Mouse (Mus musculus) left cerebral cortex, postnatal 4 days (tissue): Measurements from ENCODE around the gene Sac3d1. TPM values are rescaled to one million over a fixed set of nuclear protein-coding genes. Genes with fewer than 3 reads are reported as not detected.
A peak's percentile ranks its signal among the peaks of the same experiment; 100 is the strongest.
"Not testable (repeated sequence)": the region's sequence is repeated elsewhere in the genome, so short reads cannot be mapped to it uniquely, and the experiment has no call there.

ENCODE experiments used
- DNase-seq: peaks from one replicate; pipeline ENCODE4 v3.0.0-alpha.2; 2022
- intact Hi-C: fragments of 180-260 bp; cut with DNase I; formaldehyde crosslinking; loops from one replicate; pipeline ENCODE4 v1.15.1; 2025
- total RNA-seq, 2 experiments: library from RNA; stranded (reverse); gene quantifications; 2 replicates each; pipeline ENCODE4 v1.2.3; 2021

Gene Sac3d1
- 10 to 100 TPM; 25.4 to 25.9 TPM for total RNA-seq

DNA sequence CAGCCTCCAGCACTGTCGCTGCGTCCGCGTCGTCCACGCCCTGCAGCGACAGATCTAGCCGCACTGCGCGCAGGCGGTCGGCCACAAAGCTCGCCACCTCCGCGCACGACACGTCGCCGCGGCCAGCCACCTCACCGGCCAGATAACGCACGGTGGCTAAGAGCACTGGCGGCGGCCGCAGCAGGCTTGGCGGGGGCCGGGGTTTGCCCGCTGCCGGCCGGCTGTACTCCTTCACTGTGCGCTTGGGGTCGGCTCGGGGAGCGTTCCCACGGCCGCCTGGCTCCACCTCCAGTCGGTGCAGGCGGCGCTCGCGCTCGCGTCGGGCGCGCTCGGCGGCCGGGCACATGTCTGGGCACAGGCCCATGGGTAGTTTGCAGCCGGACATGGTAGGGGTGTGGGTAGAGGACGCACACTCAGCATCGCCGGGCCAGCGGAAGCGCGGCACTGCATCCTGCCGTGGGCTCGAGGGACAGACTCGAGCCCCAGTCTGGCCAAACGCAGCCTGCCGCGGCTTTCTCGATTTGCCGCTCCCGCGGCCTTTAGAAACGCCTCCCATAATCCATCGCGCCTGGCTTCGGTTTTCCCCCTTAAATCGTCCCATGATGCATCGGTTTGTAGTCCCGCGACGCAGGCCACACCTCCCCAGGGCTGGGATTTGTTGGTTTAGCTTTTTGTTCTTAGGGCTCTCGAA is at the start of gene Sac3d1:
TSS of gene Sac3d1 (minus strand) at position 665 of the 691 bp plus-strand sequence.
- peak; percentile 90 for DNase-seq
- intact Hi-C loops: no loop called here

- intact Hi-C loops: no loop called here
- DNase-seq: no peak
Measured at GRCm38 (mm10) chr19:6166750-6167149, 48.3 kb upstream of the Sac3d1 start.

DNA sequence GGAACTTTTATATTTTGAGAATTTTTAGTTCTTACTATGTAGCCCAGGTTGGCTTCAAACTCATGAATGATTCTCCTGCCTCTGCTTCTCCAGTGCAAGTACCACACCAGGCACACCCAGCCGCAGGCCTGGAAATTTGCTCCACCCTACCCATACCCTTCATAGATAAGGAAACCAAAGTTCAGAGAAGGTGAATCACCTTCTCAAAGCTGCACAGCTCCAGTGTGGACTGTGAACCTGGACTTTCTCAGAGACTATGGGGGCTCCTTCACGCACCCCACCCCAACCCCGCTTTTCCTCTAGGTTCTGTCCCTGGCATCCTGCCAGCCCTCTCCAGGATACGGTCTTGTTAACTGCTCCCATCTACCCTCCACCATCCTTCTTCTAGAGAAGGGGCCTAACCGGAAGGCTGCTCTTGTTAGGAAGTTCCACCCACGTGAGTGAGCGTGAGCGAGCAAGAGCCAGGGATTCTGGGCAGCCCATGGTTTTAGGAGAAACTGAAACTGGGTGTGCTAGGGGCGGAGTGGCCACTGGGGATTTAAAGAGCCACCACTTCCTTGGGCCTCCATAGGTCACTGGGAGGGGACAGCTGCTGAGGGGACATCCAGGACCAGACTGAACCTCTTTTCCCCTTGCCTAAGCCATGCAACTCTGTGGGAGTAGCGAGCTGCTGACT is 45.6 kb upstream of the Sac3d1 start:
- DNase-seq: no peak
- intact Hi-C loops: no loop called here

DNA sequence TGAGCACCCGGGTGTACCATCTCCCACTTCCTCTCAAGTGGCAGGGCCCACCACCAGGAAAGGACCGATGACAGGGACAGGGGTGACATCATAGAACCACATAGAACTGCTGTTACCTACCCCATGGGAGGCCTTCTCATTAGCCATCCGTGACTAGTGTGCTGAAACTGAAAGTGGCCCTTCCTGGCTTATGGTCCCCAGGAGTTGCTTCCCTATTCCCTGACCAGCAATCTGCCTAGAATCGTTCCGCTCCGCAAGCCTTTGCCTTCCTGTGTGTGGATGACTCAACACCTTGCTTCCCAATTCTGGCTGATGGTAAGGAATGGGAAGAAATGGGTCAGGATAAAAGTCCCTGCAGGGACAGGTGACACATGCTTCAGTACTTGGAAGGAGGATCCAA is 38.8 kb upstream of the Sac3d1 start:
- intact Hi-C loops: loop anchor here (10.0 kb wide), 1 partner anchor 168 kb away; no protein-coding TSS in a partner anchor
- no peak for DNase-seq

GRCm38 (mm10) chr19:6156372-6156771 is 37.9 kb upstream of the Sac3d1 start:
- intact Hi-C loops: loop anchor here (10.0 kb wide), 1 partner anchor 168 kb away; no protein-coding TSS in a partner anchor
- DNase-seq: no peak

GRCm38 (mm10) chr19:6155174-6155573 is 36.7 kb upstream of the Sac3d1 start:
- intact Hi-C loops: loop anchor here (10.0 kb wide), 1 partner anchor 170 kb away; no protein-coding TSS in a partner anchor
- DNase-seq: no peak

- no peak for DNase-seq
- intact Hi-C loops: no loop called here
Measured at GRCm38 (mm10) chr19:6144842-6145241, 26.4 kb upstream of the Sac3d1 start.

- intact Hi-C loops: no loop called here
- DNase-seq: peak; percentile 85
Measured at GRCm38 (mm10) chr19:6141394-6141749, 22.9 kb upstream of the Sac3d1 start, which contains the start of gene Arl2. Gene Arl2 (minus strand): TSS chr19:6141548.

DNA sequence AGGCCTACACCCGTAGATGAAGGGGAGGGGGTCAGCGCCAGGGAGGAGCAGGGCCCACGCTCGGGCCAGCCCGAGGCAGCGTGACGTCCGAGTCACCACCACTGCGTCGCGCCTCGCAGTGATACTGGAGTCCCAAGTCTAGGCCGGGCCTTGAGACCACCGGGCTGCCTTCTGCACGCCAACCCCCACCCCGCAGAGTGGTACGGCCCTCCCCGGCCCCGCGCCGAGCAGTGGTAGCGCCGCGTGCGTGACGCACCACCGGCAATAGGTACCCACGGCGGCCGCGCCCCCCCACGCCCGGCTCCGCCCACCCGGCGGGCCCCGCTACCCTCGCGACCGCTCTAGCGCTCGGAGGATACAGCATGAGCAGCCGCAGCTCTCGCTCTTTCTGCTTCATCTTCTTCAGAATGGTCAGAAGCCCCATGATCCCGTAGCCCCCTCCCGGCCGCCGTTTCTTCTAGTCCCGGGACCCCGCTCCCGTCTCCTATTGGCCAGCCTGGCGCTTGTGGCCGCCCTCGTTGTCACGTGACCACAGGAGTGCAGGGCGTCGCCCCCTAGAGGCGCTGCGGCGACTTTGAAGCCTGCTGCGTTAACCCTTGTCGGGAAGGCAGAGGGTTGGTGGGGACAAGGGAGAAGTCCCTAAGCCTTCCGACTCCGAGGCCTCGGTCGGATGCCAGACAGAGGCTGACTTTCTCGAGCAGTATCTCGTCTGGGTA is 22.4 kb upstream of the Sac3d1 start, which contains the start of gene Batf2:
TSS of gene Batf2 (plus strand) at position 306 of the 716 bp plus-strand sequence.
- intact Hi-C loops: no loop called here
- DNase-seq: peak; percentile 96

DNA sequence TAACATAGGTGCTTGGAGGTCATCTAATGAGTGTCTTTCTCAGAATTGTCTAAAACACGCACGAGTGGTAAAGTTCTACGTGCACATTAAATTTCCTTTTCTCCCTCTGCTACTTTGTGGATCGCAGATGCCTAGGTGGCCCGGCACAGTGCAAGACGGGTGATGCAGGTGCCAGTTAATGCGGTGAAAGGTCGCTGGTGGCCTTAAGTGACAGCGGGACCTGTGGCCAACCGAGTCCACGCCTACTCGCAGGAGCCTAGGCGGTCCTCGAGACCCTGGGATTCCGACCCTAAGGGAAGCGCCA is 21.9 kb upstream of the Sac3d1 start:
- intact Hi-C loops: no loop called here
- no peak for DNase-seq

- intact Hi-C loops: no loop called here
- DNase-seq: no peak
Measured at GRCm38 (mm10) chr19:6139701-6140100, 21.3 kb upstream of the Sac3d1 start.

DNA sequence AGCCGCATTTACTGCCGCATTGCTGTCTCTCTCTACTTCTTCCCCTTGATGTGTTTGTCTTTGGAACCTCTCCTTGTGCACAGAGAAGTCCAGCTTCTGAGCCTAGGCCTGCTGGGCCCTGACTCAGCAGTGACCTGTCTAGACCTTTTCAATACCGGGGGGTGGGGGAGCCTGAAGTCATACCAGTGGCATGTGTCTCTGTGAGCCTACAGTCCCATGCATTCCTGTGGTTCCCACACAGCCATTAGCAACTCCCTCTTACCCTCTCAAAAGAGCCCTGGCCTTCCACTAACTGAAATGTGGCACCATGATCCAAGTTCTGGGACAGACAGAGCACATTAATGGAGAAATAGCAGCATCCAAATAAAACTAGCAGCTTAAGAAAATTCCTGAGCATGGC is 17.9 kb upstream of the Sac3d1 start:
- intact Hi-C loops: no loop called here
- no peak for DNase-seq

- intact Hi-C loops, DNase-seq: not testable (repeated sequence)
Measured at GRCm38 (mm10) chr19:6133197-6133596, 14.7 kb upstream of the Sac3d1 start.

- DNase-seq: no peak
- intact Hi-C loops: no loop called here
Measured at GRCm38 (mm10) chr19:6132171-6132827, 13.8 kb upstream of the Sac3d1 start.

GRCm38 (mm10) chr19:6130414-6131128 is 12.1 kb upstream of the Sac3d1 start:
- DNase-seq, intact Hi-C loops: not testable (repeated sequence)

GRCm38 (mm10) chr19:6127760-6128341 is 9.4 kb upstream of the Sac3d1 start, which contains the start of gene Snx15:
Gene Snx15 (minus strand): TSS chr19:6128304.
- peak; percentile 96 for DNase-seq
- intact Hi-C loops: no loop called here

DNA sequence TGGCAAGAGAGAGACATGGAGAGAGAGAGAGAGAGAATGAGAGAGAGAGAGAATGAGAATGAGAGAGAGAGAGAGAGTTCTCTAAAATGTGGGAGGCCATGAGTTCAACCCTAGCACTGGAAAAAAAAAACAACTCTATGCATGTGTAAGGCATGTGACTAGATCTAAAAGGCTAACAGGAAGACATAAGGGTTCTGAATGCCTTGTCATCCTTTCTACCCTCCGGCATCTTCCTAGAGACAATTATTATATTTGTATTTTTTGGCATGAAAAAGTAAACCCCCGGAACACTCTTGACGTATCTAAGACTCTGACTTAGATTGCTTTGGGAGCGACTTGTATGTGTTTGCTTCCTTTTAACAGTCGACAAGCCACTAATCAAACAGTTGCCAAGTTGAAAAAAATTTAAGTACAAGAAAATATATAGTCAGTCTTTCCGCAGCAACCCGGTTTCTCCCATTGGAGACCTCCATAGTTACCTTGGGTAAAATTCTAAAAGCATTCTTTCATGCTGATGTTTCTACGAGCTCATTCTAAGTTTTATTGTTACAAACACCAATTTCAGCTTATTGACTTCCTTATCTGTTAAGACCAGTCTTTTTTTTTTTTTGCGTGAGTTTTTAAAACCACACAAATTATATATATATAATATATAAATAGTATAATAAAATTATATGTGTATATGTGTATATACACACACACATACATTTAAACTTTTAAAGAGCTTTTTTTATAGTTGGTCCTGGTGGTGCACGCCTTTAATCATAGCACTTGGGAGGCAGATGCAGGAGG is 8.5 kb upstream of the Sac3d1 start:
- intact Hi-C loops: no loop called here
- DNase-seq: no peak

GRCm38 (mm10) chr19:6126289-6126688 is 7.8 kb upstream of the Sac3d1 start:
- intact Hi-C loops: no loop called here
- DNase-seq: peak; percentile 32

DNA sequence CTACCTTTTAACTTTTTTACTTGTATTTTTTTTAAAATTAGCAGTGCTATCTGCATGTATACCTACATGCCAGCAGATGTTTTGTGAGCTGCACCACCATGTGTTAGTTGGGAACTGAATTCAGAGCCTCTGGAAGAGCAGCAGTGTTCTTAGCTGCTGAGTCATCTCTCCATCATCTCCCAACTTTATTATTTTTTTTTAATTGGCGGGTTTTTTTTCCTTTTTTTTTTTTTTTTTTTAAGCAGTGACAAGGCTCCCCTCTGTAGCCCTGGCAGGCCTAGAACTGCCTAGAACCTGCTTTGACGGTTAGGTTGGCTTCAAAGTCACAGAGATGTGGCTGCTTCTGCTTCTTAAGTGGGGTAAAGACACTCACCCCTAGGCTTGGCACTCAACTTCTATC is 6.4 kb upstream of the Sac3d1 start:
- DNase-seq: no peak
- intact Hi-C loops: no loop called here
